Mouse (Mus musculus) liver, postnatal 0 days (tissue): ENCODE results near the gene Cd151.

Experiments
- CTCF ChIP-seq: sonication (generic); IDR thresholded peaks from 2 replicates; pipeline ENCODE4 v1.5.1; 2016; ENCODE audit warnings: antibody characterized with exemption, low read depth
- EP300 ChIP-seq: IDR thresholded peaks from 2 replicates; pipeline ENCODE4 v1.6.1; 2016; ENCODE audit warnings: antibody characterized with exemption, low read depth, mild to moderate bottlenecking

GRCm38 (mm10) chr7:141453636-141454035 lies 13.6 kb upstream of the Cd151 start:
- no peak for TF ChIP-seq CTCF
- no peak for TF ChIP-seq EP300
